Mouse (Mus musculus): Measurements from ENCODE around the gene Calcoco1. TPM values are rescaled to one million over a fixed set of nuclear protein-coding genes. Genes with fewer than 3 reads are reported as not detected.

Gene Calcoco1
- polyA plus RNA-seq, 1 experiment from 2014 or later = 27.0 TPM

DNA sequence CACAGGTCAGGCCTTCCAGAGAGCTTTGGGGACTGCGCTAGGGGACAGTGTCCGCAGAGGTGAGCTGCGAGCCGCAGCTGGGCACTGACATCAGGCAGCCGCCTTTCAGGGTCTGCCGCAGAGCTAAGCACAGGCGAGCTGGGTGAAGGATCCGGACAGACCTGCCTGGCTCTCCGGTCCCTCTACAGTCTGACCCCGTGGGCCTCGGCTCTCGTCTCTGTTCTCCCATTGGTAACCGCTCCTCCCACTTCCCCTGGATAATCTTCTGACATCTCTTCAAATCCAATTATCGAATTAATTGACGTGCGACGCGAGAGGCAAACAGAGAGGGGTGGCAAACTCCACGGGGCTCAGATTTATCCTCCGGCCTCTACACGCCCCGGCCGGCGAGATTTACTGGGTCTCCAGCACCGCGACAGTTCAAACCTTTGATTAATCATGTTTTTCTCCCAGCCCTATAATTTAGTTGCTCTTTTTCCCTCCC lies 29.6 kb downstream of the Calcoco1 start:
- Histone ChIP-seq H3K4me3 (ENCODE audit: low read length) (peak overlapping the region; percentile 58), H3K9ac (ENCODE audit: low read depth, low read length) (peak overlapping the region; percentile 35; the same call in 1 of the 2 replicates), H3K4me2 (ENCODE audit: low read depth, low read length) (peak overlapping the region; percentile 97), H3K27ac (ENCODE audit: low read length) (no peak overlapping the region), H3K9me3 (ENCODE audit: control insufficient read depth, low read length) (no peaks in the 10 kb centered on the region), H3K4me1 (ENCODE audit: control insufficient read depth, insufficient read depth, low read length) (peaks cover 15% of the 10 kb centered on the region; the same call in 1 of the 2 replicates), H3K36me3 (ENCODE audit: control insufficient read depth, insufficient read depth, low read length) (no peaks in the 10 kb centered on the region), H3K27me3 (replicated peaks; ENCODE audit: control insufficient read depth, insufficient read depth, low read length) (peaks cover 56% of the 10 kb centered on the region)
- ATAC-seq = peak; percentile 44; the same call in 1 of the 2 replicates
- WGBS = 5% methylated on average over 26 of the region's 26 CpGs

DNA sequence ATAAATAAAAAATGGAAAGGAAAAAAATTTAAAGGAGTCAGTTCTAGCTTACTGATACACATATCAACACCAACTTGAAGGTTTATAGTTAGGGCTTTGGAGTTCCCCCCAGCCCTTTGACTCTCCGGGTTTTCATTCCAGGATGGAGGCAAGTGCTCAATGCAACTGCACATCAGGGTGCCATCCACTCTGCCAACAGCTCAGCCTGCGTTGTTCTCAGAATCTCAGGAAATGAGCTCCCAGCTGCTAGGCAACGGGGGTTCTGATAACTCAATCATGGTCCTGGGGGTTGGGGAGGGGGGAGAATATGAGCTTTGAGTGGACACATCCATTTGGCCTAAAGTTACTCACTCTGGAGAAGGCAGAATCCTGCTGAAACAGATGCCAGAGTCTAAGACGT lies 36.2 kb downstream of the Calcoco1 start:
- Histone ChIP-seq H3K9ac (ENCODE audit: low read depth, low read length) (no peak overlapping the region), H3K4me3 (ENCODE audit: low read length) (no peak overlapping the region), H3K27ac (ENCODE audit: low read length) (no peak overlapping the region), H3K36me3 (ENCODE audit: control insufficient read depth, insufficient read depth, low read length) (no peaks in the 10 kb centered on the region), H3K9me3 (ENCODE audit: control insufficient read depth, low read length) (no peaks in the 10 kb centered on the region), H3K27me3 (replicated peaks; ENCODE audit: control insufficient read depth, insufficient read depth, low read length) (peaks cover 2% of the 10 kb centered on the region; the same call in 1 of the 2 replicates), H3K4me2 (ENCODE audit: low read depth, low read length) (no peak overlapping the region), H3K4me1 (ENCODE audit: control insufficient read depth, insufficient read depth, low read length) (no peaks in the 10 kb centered on the region)
- no peak for ATAC-seq
- WGBS = 22% methylated on average over 4 of the region's 4 CpGs

DNA sequence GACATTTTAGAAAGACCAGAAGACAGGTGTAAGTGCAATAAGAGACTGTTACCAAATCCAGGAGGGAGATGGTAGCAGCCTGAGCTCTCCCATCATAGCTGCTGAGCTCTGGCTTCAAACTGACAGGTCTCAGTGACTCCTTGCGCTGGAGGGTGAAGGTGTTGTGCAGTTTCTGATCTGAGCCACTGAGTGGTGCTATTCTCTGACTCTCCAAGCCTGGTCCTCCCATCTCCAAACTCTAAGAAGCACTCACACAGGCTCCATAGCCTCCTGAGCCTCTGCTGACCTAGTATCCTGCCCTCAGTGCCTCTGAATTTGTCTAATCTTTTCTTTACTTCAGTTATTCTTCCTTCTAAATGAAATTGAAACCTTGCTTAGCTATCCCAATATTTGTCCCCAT lies 38.3 kb downstream of the Calcoco1 start:
- Histone ChIP-seq H3K9ac (ENCODE audit: low read depth, low read length) (no peak overlapping the region), H3K4me2 (ENCODE audit: low read depth, low read length) (no peak overlapping the region), H3K4me3 (ENCODE audit: low read length) (no peak overlapping the region), H3K36me3 (ENCODE audit: control insufficient read depth, insufficient read depth, low read length) (no peaks in the 10 kb centered on the region), H3K9me3 (ENCODE audit: control insufficient read depth, low read length) (no peaks in the 10 kb centered on the region), H3K27ac (ENCODE audit: low read length) (no peak overlapping the region), H3K4me1 (ENCODE audit: control insufficient read depth, insufficient read depth, low read length) (no peaks in the 10 kb centered on the region), H3K27me3 (replicated peaks; ENCODE audit: control insufficient read depth, insufficient read depth, low read length) (peaks cover 2% of the 10 kb centered on the region; the same call in 1 of the 2 replicates)
- no peak for ATAC-seq
- WGBS = 17% methylated on average over 1 of the region's 1 CpGs

DNA sequence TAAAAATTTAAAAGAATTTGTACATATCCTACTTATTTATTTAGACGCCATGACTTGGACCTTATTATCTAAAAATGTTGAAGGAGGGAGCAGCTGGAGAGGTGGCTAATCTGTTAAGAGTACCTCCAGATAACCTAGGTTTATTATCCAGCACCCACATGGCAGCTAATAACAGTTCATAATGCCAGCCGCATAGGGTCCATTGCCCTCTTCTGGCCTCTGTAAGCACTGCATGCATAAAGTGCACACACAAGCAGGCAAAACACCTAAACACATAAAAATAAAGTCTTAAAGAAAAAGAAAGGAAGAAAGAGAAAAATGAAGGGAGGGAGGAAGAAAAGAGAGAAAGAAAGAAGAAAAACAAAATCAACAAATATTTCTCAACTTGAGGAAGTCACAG lies 45.6 kb downstream of the Calcoco1 start:
- ATAC-seq = no peak
- H3K4me1 ChIP-seq (ENCODE audit: control insufficient read depth, insufficient read depth, low read length) = peaks cover 15% of the 10 kb centered on the region

DNA sequence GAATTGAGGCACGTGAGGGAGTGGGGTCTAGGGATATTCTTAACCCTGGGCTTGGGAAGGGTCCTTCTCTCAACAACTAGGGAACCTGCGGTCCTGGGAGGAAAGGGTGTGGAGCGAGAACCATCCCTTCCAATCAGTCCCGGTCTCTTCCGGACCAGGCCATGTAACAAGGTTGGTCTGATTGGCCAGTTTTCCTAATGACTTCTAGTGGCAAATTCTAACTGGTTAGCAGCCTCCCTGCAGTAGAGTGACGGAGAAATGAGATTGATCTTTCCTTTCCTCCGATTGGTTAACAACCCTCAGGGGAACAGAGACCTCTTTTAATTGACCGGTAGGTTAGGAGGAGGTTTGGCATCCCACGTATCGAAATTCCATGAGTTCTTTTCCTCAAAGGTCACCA lies 48.4 kb downstream of the Calcoco1 start:
- ATAC-seq = peak; percentile 45
- no peak overlapping the region; the same call in 1 of the 2 replicates for H3K9ac ChIP-seq (ENCODE audit: low read depth, low read length)
- H3K4me1 ChIP-seq (ENCODE audit: control insufficient read depth, insufficient read depth, low read length) = peaks cover 23% of the 10 kb centered on the region
- no peaks in the 10 kb centered on the region for H3K27me3 ChIP-seq (replicated peaks; ENCODE audit: control insufficient read depth, insufficient read depth, low read length)
- no peaks in the 10 kb centered on the region for H3K9me3 ChIP-seq (ENCODE audit: control insufficient read depth, low read length)
- peak overlapping the region; percentile 90 for H3K4me2 ChIP-seq (ENCODE audit: low read depth, low read length)
- peak overlapping the region; percentile 83 for H3K27ac ChIP-seq (ENCODE audit: low read length)
- peak overlapping the region; percentile 24 for H3K4me3 ChIP-seq (ENCODE audit: low read length)
- H3K36me3 ChIP-seq (ENCODE audit: control insufficient read depth, insufficient read depth, low read length) = no peaks in the 10 kb centered on the region
- 2% methylated on average over 10 of the region's 10 CpGs for WGBS

More for the DNA sequence above, 45.6 kb downstream of the Calcoco1 start:
- no peaks in the 10 kb centered on the region for H3K9me3 ChIP-seq (ENCODE audit: control insufficient read depth, low read length)
- no peaks in the 10 kb centered on the region for H3K27me3 ChIP-seq (replicated peaks; ENCODE audit: control insufficient read depth, insufficient read depth, low read length)
- H3K27ac ChIP-seq (ENCODE audit: low read length) = no peak overlapping the region
- no peak overlapping the region for H3K9ac ChIP-seq (ENCODE audit: low read depth, low read length)
- no peak overlapping the region for H3K4me3 ChIP-seq (ENCODE audit: low read length)
- H3K36me3 ChIP-seq (ENCODE audit: control insufficient read depth, insufficient read depth, low read length) = no peaks in the 10 kb centered on the region
- WGBS = 90% methylated on average over 2 of the region's 2 CpGs
- H3K4me2 ChIP-seq (ENCODE audit: low read depth, low read length) = no peak overlapping the region

DNA sequence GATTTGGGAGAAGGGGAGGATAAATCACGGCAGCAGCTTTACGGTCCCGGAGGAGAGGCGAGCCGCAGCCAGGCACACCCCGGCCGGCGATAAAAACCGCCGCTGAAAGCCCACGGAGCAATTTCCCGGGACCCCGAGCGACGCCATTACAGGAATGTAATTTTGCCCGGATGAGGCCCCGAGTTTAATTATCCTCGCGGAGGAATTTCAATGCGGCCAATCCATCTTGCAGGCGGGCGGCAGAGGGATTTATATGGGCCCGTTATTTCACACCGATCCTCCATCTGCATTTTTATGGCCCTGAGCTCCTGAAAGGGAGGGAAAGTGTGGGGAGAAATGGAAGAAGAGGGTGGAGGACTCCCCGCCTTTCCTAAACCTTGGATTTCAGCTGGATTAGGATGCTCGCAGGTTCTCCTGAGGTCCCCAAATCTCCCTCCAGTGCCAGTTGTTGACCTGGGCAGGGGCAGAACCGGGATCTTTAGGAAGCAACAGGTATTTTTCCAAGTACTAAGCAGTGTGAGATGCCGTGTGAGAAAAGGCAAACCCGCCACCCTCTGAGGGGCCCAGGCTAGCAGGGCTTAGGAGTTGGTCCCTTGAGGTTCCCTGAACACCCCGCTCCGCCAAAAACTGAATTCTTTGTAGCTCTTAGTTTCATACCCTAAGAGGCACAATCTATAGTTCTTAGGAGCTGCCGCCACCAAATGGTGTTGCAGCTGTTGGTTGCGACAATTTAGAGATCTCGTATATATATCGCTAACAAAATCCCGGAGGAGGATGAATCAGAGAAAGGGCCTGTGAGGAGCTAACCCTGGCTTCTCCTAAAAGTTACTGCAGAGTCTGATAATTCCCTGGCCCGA lies 49.5 kb downstream of the Calcoco1 start, which contains the start of gene Atp5g2:
TSS of gene Atp5g2 (minus strand) at position 138 of the 857 bp plus-strand sequence.
- ATAC-seq = no peak
- peak within 1 kb of the TSS; percentile 99 for H3K27ac ChIP-seq (ENCODE audit: low read length)
- 4% methylated on average over 37 of the region's 37 CpGs for WGBS
- H3K9ac ChIP-seq (ENCODE audit: low read depth, low read length) = peak within 1 kb of the TSS; percentile 89
- H3K9me3 ChIP-seq (ENCODE audit: control insufficient read depth, low read length) = no peaks in the 10 kb centered on the region
- peaks cover 5% of the 10 kb centered on the region for H3K36me3 ChIP-seq (ENCODE audit: control insufficient read depth, insufficient read depth, low read length)
- peaks cover 23% of the 10 kb centered on the region for H3K4me1 ChIP-seq (ENCODE audit: control insufficient read depth, insufficient read depth, low read length)
- no peaks in the 10 kb centered on the region for H3K27me3 ChIP-seq (replicated peaks; ENCODE audit: control insufficient read depth, insufficient read depth, low read length)
- peak within 1 kb of the TSS; percentile 60 for H3K4me3 ChIP-seq (ENCODE audit: low read length)
- peak within 1 kb of the TSS; percentile 90 for H3K4me2 ChIP-seq (ENCODE audit: low read depth, low read length)

DNA sequence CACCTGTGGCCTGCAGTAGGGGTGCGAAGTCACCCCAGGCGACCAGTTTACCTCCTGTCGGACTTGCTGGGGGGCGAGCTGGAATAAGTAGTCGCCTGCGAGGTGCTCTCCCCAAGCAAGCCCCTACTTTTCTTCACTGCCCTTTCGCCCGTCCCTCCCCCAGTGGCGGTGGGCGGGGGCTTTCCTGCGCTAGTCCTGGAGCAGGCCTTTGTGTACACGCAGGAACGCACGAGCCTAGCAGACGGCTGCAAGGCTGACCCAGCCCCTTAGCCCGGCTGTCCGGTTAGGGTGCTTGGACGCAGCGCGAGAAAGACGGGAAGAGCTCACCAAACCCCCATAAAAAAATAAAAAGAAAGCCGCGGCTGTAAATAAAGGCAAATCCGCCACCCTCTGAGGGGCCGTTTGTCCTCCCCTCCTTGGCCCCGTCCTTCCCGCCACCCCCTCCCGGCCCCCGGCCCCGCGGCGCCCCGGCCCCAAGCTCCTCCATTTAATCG lies 50.2 kb downstream of the Calcoco1 start:
- WGBS = under 1% methylated on average over 28 of the region's 34 CpGs
- H3K4me3 ChIP-seq (ENCODE audit: low read length) = peak overlapping the region; percentile 60
- no peaks in the 10 kb centered on the region for H3K27me3 ChIP-seq (replicated peaks; ENCODE audit: control insufficient read depth, insufficient read depth, low read length)
- H3K4me1 ChIP-seq (ENCODE audit: control insufficient read depth, insufficient read depth, low read length) = peaks cover 23% of the 10 kb centered on the region
- H3K4me2 ChIP-seq (ENCODE audit: low read depth, low read length) = peak overlapping the region; percentile 90
- peak; percentile 62 for ATAC-seq
- H3K27ac ChIP-seq (ENCODE audit: low read length) = peak overlapping the region; percentile 99
- H3K9ac ChIP-seq (ENCODE audit: low read depth, low read length) = peak overlapping the region; percentile 89
- H3K9me3 ChIP-seq (ENCODE audit: control insufficient read depth, low read length) = no peaks in the 10 kb centered on the region
- H3K36me3 ChIP-seq (ENCODE audit: control insufficient read depth, insufficient read depth, low read length) = peaks cover 5% of the 10 kb centered on the region

DNA sequence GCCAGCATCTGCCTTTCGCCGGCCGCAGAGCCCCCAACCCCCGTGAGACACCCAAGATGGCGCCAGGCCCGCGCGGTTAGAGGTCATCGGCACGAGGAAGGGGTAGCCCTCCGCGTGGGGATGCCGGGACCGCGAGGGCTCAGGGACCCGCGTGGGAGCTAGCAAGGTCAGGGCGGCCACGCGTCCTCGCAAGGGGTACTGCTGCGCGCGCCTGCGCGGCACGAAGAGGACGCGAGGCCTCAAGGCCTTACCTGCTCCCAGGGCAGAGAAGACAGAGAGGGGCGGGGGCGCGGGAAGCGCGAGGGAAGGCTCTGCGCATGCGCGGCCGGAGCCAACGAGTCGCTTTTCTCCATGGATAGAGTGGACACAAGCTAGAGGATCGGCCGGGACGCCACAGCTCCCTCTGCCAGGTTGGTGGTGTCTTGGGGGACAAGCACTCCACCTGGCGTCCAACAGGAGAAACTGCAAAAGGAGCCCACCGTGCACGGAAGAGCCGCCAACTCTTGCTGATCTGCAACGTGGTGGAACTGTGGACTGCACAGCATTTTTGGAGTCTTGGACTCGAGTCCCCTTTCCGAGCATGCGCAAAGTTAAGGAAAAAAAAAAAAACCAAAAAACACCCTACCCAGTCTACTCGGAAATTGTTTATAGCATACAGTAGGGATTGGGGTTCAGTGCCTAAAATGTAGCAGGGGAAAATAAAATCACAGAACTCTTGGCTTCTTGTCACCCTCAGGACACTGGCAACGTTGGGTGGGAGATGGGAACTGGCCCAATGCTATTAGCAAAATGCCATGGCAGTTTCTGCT lies 51.0 kb downstream of the Calcoco1 start:
- Histone ChIP-seq H3K4me1 (ENCODE audit: control insufficient read depth, insufficient read depth, low read length) (peaks cover 23% of the 10 kb centered on the region), H3K4me2 (ENCODE audit: low read depth, low read length) (peak overlapping the region; percentile 90), H3K27me3 (replicated peaks; ENCODE audit: control insufficient read depth, insufficient read depth, low read length) (no peaks in the 10 kb centered on the region), H3K36me3 (ENCODE audit: control insufficient read depth, insufficient read depth, low read length) (peaks cover 5% of the 10 kb centered on the region), H3K9me3 (ENCODE audit: control insufficient read depth, low read length) (no peaks in the 10 kb centered on the region), H3K27ac (ENCODE audit: low read length) (peak overlapping the region; percentile 99), H3K9ac (ENCODE audit: low read depth, low read length) (peak overlapping the region; percentile 96), H3K4me3 (ENCODE audit: low read length) (peak overlapping the region; percentile 76)
- peak; percentile 92 for ATAC-seq
- under 1% methylated on average over 53 of the region's 53 CpGs for WGBS

DNA sequence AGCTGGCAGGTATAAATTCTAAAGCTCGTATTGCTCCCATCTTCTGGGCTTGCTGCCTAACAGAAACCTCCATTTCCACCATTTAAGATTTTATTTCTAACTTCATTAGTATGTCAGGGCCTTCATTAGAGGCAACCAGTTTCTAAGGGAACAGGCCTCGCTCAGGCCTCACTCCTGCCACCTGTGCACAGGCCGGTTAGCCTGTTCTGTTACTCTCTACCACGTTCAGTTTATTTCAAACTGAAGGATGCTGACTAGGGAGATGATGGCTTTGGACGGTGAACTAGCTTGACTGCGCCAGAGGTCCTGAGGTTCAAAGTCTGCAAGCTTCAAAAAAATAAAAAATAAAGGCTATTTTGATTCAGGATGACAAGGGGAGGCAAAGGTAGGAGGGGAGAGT lies 51.7 kb downstream of the Calcoco1 start:
- H3K4me2 ChIP-seq (ENCODE audit: low read depth, low read length) = peak overlapping the region; percentile 66
- H3K27me3 ChIP-seq (replicated peaks; ENCODE audit: control insufficient read depth, insufficient read depth, low read length) = no peaks in the 10 kb centered on the region
- H3K9ac ChIP-seq (ENCODE audit: low read depth, low read length) = peak overlapping the region; percentile 96
- no peaks in the 10 kb centered on the region for H3K9me3 ChIP-seq (ENCODE audit: control insufficient read depth, low read length)
- H3K4me3 ChIP-seq (ENCODE audit: low read length) = peak overlapping the region; percentile 76
- H3K27ac ChIP-seq (ENCODE audit: low read length) = peak overlapping the region; percentile 91
- ATAC-seq = peak; percentile 5; the same call in 1 of the 2 replicates
- peaks cover 23% of the 10 kb centered on the region for H3K4me1 ChIP-seq (ENCODE audit: control insufficient read depth, insufficient read depth, low read length)
- WGBS = 6% methylated on average over 6 of the region's 6 CpGs
- H3K36me3 ChIP-seq (ENCODE audit: control insufficient read depth, insufficient read depth, low read length) = peaks cover 5% of the 10 kb centered on the region

Data from intestine, embryonic 16.5 days (tissue).